Mouse (Mus musculus) ovary, postnatal 14 days (tissue): ENCODE measurements around the gene Sfi1.
"Not testable (repeated sequence)": the region's sequence is repeated elsewhere in the genome, so short reads cannot be mapped to it uniquely, and the experiment has no call there.

ENCODE experiments used
- DNase-seq: peaks from one replicate; pipeline ENCODE4 v3.0.0; 2022; ENCODE audit warnings: low spot score

Gene Sfi1

GRCm38 (mm10) chr11:3145359-3146165, 47.7 kb downstream of the Sfi1 start:
- not testable (repeated sequence) for DNase-seq

- not testable (repeated sequence) for DNase-seq
These were observed 49.3 kb downstream of the Sfi1 start for GRCm38 (mm10) chr11:3143984-3144383.

- DNase-seq = peak; percentile 84
These were observed 50.9 kb downstream of the Sfi1 start for GRCm38 (mm10) chr11:3142413-3142812.

- not testable (repeated sequence) for DNase-seq
These were observed 52.2 kb downstream of the Sfi1 start for GRCm38 (mm10) chr11:3140967-3141535.

GRCm38 (mm10) chr11:3138323-3138722, 54.9 kb downstream of the Sfi1 start:
- DNase-seq = not testable (repeated sequence)

GRCm38 (mm10) chr11:3137279-3137678, 56.0 kb downstream of the Sfi1 start:
- DNase-seq = not testable (repeated sequence)

GRCm38 (mm10) chr11:3135956-3136355, 57.3 kb downstream of the Sfi1 start:
- DNase-seq = not testable (repeated sequence)

- DNase-seq = not testable (repeated sequence)
These were observed 57.9 kb downstream of the Sfi1 start for GRCm38 (mm10) chr11:3135391-3135790.

- not testable (repeated sequence) for DNase-seq
These were observed 59.9 kb downstream of the Sfi1 start for GRCm38 (mm10) chr11:3133360-3133759.

GRCm38 (mm10) chr11:3132957-3133356, 60.3 kb downstream of the Sfi1 start:
- not testable (repeated sequence) for DNase-seq

- not testable (repeated sequence) for DNase-seq
These were observed 61.3 kb downstream of the Sfi1 start for GRCm38 (mm10) chr11:3132001-3132400.

GRCm38 (mm10) chr11:3129852-3130251, 63.4 kb downstream of the Sfi1 start:
- DNase-seq = peak; percentile 75

GRCm38 (mm10) chr11:3129276-3129675, 64.0 kb downstream of the Sfi1 start:
- DNase-seq = not testable (repeated sequence)

GRCm38 (mm10) chr11:3127303-3127795, 65.9 kb downstream of the Sfi1 start:
- not testable (repeated sequence) for DNase-seq

GRCm38 (mm10) chr11:3126478-3127302, 66.6 kb downstream of the Sfi1 start:
- DNase-seq = peak; percentile 96

GRCm38 (mm10) chr11:3125922-3126321, 67.3 kb downstream of the Sfi1 start:
- not testable (repeated sequence) for DNase-seq

- DNase-seq = not testable (repeated sequence)
These were observed 68.1 kb downstream of the Sfi1 start for GRCm38 (mm10) chr11:3124932-3125810.

GRCm38 (mm10) chr11:3114403-3114802, 78.9 kb downstream of the Sfi1 start:
- DNase-seq = no peak

- no peak for DNase-seq
These were observed 87.1 kb downstream of the Sfi1 start for GRCm38 (mm10) chr11:3106154-3106553.

GRCm38 (mm10) chr11:3105261-3105731, 88.0 kb downstream of the Sfi1 start:
- DNase-seq = no peak
